Mouse (Mus musculus): Measurements from ENCODE around the gene Actn1. TPM values are rescaled to one million over a fixed set of nuclear protein-coding genes. Genes with fewer than 3 reads are reported as not detected.
A peak's percentile ranks its signal among the peaks of the same experiment; 100 is the strongest.

Actn1 gene
- polyA plus RNA-seq, 1 experiment = 193 TPM

DNA sequence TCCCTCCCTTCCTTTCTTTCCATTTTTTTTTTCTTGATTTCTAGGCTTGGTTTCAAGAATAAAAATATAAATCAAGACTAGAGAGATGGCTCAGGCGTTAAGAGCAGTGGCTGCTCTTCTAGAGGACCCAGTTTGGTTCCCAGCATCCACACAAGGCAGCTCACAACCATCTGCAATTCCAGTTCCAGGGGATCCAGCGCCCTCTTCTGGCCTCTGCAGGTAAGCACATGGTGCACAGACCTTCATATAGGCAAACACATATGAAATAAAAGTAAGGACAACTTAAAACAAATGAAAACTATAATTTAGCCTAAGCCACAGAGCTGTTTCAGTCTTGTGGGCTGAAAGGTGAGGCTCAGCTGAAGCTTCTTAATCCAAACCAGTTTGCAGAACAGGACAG lies 60.4 kb downstream of the Actn1 start:
- Histone ChIP-seq H3K9ac (ENCODE audit: low read depth, poor library complexity, severe bottlenecking) (no peak overlapping the region), H3K36me3 (ENCODE audit: control insufficient read depth, insufficient read depth, low read length, poor library complexity, severe bottlenecking) (peaks cover 19% of the 10 kb centered on the region), H3K27ac (ENCODE audit: insufficient read depth, low read length) (no peak overlapping the region), H3K9me3 (replicated peaks; ENCODE audit: control insufficient read depth, insufficient read depth, low read length, poor library complexity, severe bottlenecking) (peaks cover 4% of the 10 kb centered on the region; the same call in 1 of the 2 replicates), H3K4me1 (ENCODE audit: control insufficient read depth, insufficient read depth, low read length) (peaks cover 3% of the 10 kb centered on the region), H3K27me3 (ENCODE audit: control insufficient read depth, insufficient read depth, low read length, poor library complexity, severe bottlenecking) (no peaks in the 10 kb centered on the region), H3K4me3 (ENCODE audit: low read depth, low read length) (no peak overlapping the region)
- TF ChIP-seq CTCF (IDR thresholded peaks at IDR 0.05; ENCODE audit: low read depth, low read length) = peak; percentile 36
- no peak for TF ChIP-seq POLR2A (IDR thresholded peaks at IDR 0.05; ENCODE audit: insufficient read depth, low read length)

DNA sequence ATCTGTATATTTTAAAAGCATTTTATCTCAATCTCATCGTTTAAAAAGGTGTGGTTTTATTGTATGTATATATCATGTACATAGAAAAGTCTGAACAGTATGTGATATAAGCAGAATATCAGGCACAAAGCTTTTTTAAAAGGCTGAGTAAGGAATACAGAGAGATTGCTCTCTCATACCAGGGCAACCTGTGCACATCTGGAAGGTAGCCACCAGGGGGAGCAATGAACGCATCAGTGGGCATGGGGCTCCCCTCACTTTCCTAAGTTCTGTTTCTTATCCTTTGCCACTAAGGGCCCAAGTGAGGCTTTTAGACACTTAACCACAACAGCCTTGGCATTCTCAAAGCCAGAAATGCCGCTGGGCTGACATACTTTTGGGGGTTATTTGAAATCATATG lies 61.7 kb downstream of the Actn1 start:
- peaks cover 4% of the 10 kb centered on the region; the same call in 1 of the 2 replicates for H3K9me3 ChIP-seq (replicated peaks; ENCODE audit: control insufficient read depth, insufficient read depth, low read length, poor library complexity, severe bottlenecking)
- no peak overlapping the region for H3K9ac ChIP-seq (ENCODE audit: low read depth, poor library complexity, severe bottlenecking)
- no peaks in the 10 kb centered on the region for H3K4me1 ChIP-seq (ENCODE audit: control insufficient read depth, insufficient read depth, low read length)
- H3K27me3 ChIP-seq (ENCODE audit: control insufficient read depth, insufficient read depth, low read length, poor library complexity, severe bottlenecking) = no peaks in the 10 kb centered on the region
- peaks cover 14% of the 10 kb centered on the region for H3K36me3 ChIP-seq (ENCODE audit: control insufficient read depth, insufficient read depth, low read length, poor library complexity, severe bottlenecking)
- H3K4me3 ChIP-seq (ENCODE audit: low read depth, low read length) = no peak overlapping the region
- TF ChIP-seq CTCF (IDR thresholded peaks at IDR 0.05; ENCODE audit: low read depth, low read length) (peak; percentile 83), EP300 (IDR thresholded peaks at IDR 0.05; ENCODE audit: insufficient read depth, low read depth, low read length) (no peak), POLR2A (IDR thresholded peaks at IDR 0.05; ENCODE audit: insufficient read depth, low read length) (no peak)
- no peak overlapping the region for H3K27ac ChIP-seq (ENCODE audit: insufficient read depth, low read length)

DNA sequence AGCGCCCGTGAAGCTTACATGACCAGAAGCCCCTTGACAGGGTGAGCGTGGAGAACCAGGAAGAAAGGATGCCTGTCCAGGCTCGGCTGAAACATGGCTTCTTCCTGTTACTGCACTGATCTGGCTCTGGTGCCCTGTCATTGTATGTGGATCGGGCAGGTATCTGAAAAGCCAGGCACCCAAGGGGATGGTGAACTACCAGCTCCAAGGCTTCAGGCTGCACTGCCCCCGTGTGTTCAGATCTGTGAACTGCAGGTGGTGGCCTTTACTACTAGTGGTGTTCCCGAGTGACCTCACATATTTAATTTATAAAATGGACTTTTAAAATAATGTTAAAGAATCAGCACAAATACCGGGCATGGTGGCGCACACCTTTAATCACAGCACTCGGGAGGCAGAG lies 62.8 kb downstream of the Actn1 start:
- no peak overlapping the region for H3K4me3 ChIP-seq (ENCODE audit: low read depth, low read length)
- H3K27me3 ChIP-seq (ENCODE audit: control insufficient read depth, insufficient read depth, low read length, poor library complexity, severe bottlenecking) = no peaks in the 10 kb centered on the region
- H3K27ac ChIP-seq (ENCODE audit: insufficient read depth, low read length) = no peak overlapping the region
- H3K36me3 ChIP-seq (ENCODE audit: control insufficient read depth, insufficient read depth, low read length, poor library complexity, severe bottlenecking) = peaks cover 22% of the 10 kb centered on the region
- H3K9ac ChIP-seq (ENCODE audit: low read depth, poor library complexity, severe bottlenecking) = no peak overlapping the region
- peaks cover 4% of the 10 kb centered on the region; the same call in 1 of the 2 replicates for H3K9me3 ChIP-seq (replicated peaks; ENCODE audit: control insufficient read depth, insufficient read depth, low read length, poor library complexity, severe bottlenecking)
- TF ChIP-seq POLR2A (IDR thresholded peaks at IDR 0.05; ENCODE audit: insufficient read depth, low read length) = no peak
- TF ChIP-seq CTCF (IDR thresholded peaks at IDR 0.05; ENCODE audit: low read depth, low read length) = peak; percentile 89
- H3K4me1 ChIP-seq (ENCODE audit: control insufficient read depth, insufficient read depth, low read length) = no peaks in the 10 kb centered on the region

DNA sequence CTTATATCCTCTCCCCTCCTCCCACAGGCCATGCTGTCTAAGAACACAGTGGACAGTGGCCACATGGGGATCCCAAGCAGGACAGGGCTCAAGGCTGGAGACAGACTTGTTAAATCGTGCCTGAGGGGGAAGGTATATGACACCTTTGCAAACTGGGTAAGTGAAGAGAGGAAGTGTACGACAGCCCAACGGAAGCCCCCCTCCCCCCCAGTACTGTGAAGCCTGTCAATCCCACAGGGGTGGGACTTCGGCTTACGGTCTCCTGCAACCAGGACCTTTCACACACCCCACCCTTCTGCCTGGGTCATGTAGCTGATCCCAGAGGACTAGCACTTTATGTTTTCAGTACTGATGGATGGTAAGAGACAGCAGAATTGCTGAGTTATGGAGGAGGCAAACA lies 68.4 kb downstream of the Actn1 start:
- TF ChIP-seq POLR2A (IDR thresholded peaks at IDR 0.05; ENCODE audit: insufficient read depth, low read length) (no peak), EP300 (IDR thresholded peaks at IDR 0.05; ENCODE audit: insufficient read depth, low read depth, low read length) (no peak), CTCF (IDR thresholded peaks at IDR 0.05; ENCODE audit: low read depth, low read length) (no peak)
- H3K9me3 ChIP-seq (replicated peaks; ENCODE audit: control insufficient read depth, insufficient read depth, low read length, poor library complexity, severe bottlenecking) = no peaks in the 10 kb centered on the region
- H3K9ac ChIP-seq (ENCODE audit: low read depth, poor library complexity, severe bottlenecking) = no peak overlapping the region
- H3K27ac ChIP-seq (ENCODE audit: insufficient read depth, low read length) = no peak overlapping the region
- H3K4me1 ChIP-seq (ENCODE audit: control insufficient read depth, insufficient read depth, low read length) = no peaks in the 10 kb centered on the region
- no peaks in the 10 kb centered on the region for H3K27me3 ChIP-seq (ENCODE audit: control insufficient read depth, insufficient read depth, low read length, poor library complexity, severe bottlenecking)
- peaks cover 21% of the 10 kb centered on the region for H3K36me3 ChIP-seq (ENCODE audit: control insufficient read depth, insufficient read depth, low read length, poor library complexity, severe bottlenecking)
- no peak overlapping the region for H3K4me3 ChIP-seq (ENCODE audit: low read depth, low read length)

DNA sequence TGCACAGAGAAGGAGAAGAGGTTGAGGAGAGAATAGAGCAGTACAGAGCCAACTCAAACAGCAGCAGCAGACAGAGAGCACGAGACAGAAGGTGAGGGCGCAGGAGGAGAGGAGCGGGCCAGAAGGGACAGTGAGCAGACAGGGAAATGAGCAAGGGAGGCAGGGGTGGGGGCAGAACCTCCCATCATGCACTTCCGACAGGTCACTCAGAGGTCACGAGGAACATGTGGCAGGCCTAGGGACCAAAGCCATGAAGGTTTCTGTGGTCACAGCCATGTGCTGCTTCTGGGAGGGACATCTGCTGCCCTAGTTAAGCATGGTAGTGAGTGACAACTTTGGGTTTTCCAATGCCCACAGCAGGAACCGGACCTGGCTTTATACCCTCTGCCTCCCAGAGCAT lies 68.8 kb downstream of the Actn1 start:
- no peaks in the 10 kb centered on the region for H3K27me3 ChIP-seq (ENCODE audit: control insufficient read depth, insufficient read depth, low read length, poor library complexity, severe bottlenecking)
- no peak overlapping the region for H3K4me3 ChIP-seq (ENCODE audit: low read depth, low read length)
- no peaks in the 10 kb centered on the region for H3K9me3 ChIP-seq (replicated peaks; ENCODE audit: control insufficient read depth, insufficient read depth, low read length, poor library complexity, severe bottlenecking)
- peaks cover 21% of the 10 kb centered on the region for H3K36me3 ChIP-seq (ENCODE audit: control insufficient read depth, insufficient read depth, low read length, poor library complexity, severe bottlenecking)
- no peak overlapping the region for H3K27ac ChIP-seq (ENCODE audit: insufficient read depth, low read length)
- H3K9ac ChIP-seq (ENCODE audit: low read depth, poor library complexity, severe bottlenecking) = no peak overlapping the region
- TF ChIP-seq EP300 (IDR thresholded peaks at IDR 0.05; ENCODE audit: insufficient read depth, low read depth, low read length) (no peak), CTCF (IDR thresholded peaks at IDR 0.05; ENCODE audit: low read depth, low read length) (no peak), POLR2A (IDR thresholded peaks at IDR 0.05; ENCODE audit: insufficient read depth, low read length) (no peak)
- no peaks in the 10 kb centered on the region for H3K4me1 ChIP-seq (ENCODE audit: control insufficient read depth, insufficient read depth, low read length)

DNA sequence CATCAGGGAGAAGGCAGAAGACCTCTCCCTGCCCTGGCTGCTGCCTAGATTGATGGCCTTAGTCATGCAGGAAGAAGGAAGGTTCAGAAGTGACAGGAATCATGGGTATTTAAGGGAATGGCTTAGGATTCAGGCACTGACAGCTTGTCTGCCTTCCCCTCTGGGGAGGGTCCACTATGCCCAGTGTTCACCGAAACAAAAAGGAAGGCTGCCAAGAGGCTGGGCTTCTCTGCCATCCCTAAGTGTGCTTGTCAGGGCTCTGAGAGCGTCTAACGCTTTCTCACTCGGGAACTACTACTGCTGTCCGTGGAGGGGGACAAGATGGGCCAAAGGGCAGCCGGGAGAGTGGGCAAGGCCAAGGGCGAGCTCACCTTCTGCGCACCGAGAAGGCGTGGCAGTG lies 69.3 kb downstream of the Actn1 start:
- Histone ChIP-seq H3K4me3 (ENCODE audit: low read depth, low read length) (no peak overlapping the region), H3K27ac (ENCODE audit: insufficient read depth, low read length) (no peak overlapping the region), H3K9ac (ENCODE audit: low read depth, poor library complexity, severe bottlenecking) (no peak overlapping the region), H3K36me3 (ENCODE audit: control insufficient read depth, insufficient read depth, low read length, poor library complexity, severe bottlenecking) (peaks cover 17% of the 10 kb centered on the region), H3K27me3 (ENCODE audit: control insufficient read depth, insufficient read depth, low read length, poor library complexity, severe bottlenecking) (no peaks in the 10 kb centered on the region), H3K9me3 (replicated peaks; ENCODE audit: control insufficient read depth, insufficient read depth, low read length, poor library complexity, severe bottlenecking) (no peaks in the 10 kb centered on the region), H3K4me1 (ENCODE audit: control insufficient read depth, insufficient read depth, low read length) (no peaks in the 10 kb centered on the region)
- TF ChIP-seq POLR2A (IDR thresholded peaks at IDR 0.05; ENCODE audit: insufficient read depth, low read length) = no peak
- no peak for TF ChIP-seq CTCF (IDR thresholded peaks at IDR 0.05; ENCODE audit: low read depth, low read length)
- TF ChIP-seq EP300 (IDR thresholded peaks at IDR 0.05; ENCODE audit: insufficient read depth, low read depth, low read length) = no peak
